Mouse (Mus musculus) forebrain, postnatal 0 days (tissue): ENCODE data around the gene Hexb. TPM values are rescaled to one million over a fixed set of nuclear protein-coding genes. Genes with fewer than 3 reads are reported as not detected.
"Not testable (repeated sequence)": the region's sequence is repeated elsewhere in the genome, so short reads cannot be mapped to it uniquely, and the experiment has no call there.

ENCODE experiments used
- ATAC-seq: fragments of 200-750 bp; cut with Nextera tagmentation; 2 replicates; pipeline ENCODE4 v1.8.0; 2017; ENCODE audit warnings: mild to moderate bottlenecking, moderate library complexity
- DNase-seq: peaks from one replicate; pipeline ENCODE4 v3.0.0-alpha.2; 2015
- H3K27ac ChIP-seq: fragments of 300-500 bp; sonication (generic); 2 replicates; pipeline ENCODE4 v1.5.1; 2014; ENCODE audit warnings: low read depth, mild to moderate bottlenecking, antibody characterized with exemption, low read length, moderate library complexity, mixed read lengths
- H3K27me3 ChIP-seq: fragments of 300-500 bp; sonication (generic); 2 replicates; pipeline ENCODE4 v1.6.1; 2014; ENCODE audit warnings: mild to moderate bottlenecking, low read length, mixed read lengths; ENCODE audit not compliant: insufficient read depth
- H3K36me3 ChIP-seq: fragments of 300-500 bp; sonication (generic); 2 replicates; pipeline ENCODE4 v1.6.1; 2014; ENCODE audit warnings: mild to moderate bottlenecking, moderate library complexity; ENCODE audit not compliant: insufficient read depth
- H3K4me1 ChIP-seq: fragments of 300-500 bp; sonication (generic); 2 replicates; pipeline ENCODE4 v1.6.1; 2014; ENCODE audit warnings: antibody characterized with exemption; ENCODE audit not compliant: insufficient read depth
- H3K4me2 ChIP-seq: fragments of 300-500 bp; sonication (generic); 2 replicates; pipeline ENCODE4 v1.6.1; 2014; ENCODE audit warnings: low read depth, mild to moderate bottlenecking, moderate library complexity
- H3K4me3 ChIP-seq: fragments of 300-500 bp; sonication (generic); 2 replicates; pipeline ENCODE4 v1.5.1; 2014; ENCODE audit warnings: low read depth, low read length, mixed read lengths
- H3K9ac ChIP-seq: fragments of 300-500 bp; sonication (generic); 2 replicates; pipeline ENCODE4 v1.6.1; 2014; ENCODE audit warnings: mild to moderate bottlenecking
- H3K9me3 ChIP-seq: fragments of 300-500 bp; sonication (generic); 2 replicates; pipeline ENCODE4 v1.6.1; 2016; ENCODE audit warnings: low read length
- CTCF ChIP-seq: sonication (generic); IDR thresholded peaks from 2 replicates; pipeline ENCODE4 v1.5.1; 2016; ENCODE audit warnings: antibody characterized with exemption, control low read depth, low read depth
- WGBS: fragments of 180-500 bp; shearing (Covaris S2); extraction: QIAGEN DNeasy Blood & Tissue Kit; methylation state at CpG from one replicate; pipeline ENCODE4 v1.1.7; 2014; 5-methylcytosine and 5-hydroxymethylcytosine counted together
- polyA plus RNA-seq: library from polyadenylated mRNA; unstranded; fragments of >200 nt; fragmentation: Nextera tagmentation; extraction: Ambion mirVana; gene quantifications from 2 replicates; pipeline ENCODE4 v1.2.1, GENCODE M21; 2015
- total RNA-seq: library from RNA; depleted of rRNA; stranded (reverse); fragments of >200 nt; gene quantifications from 2 replicates; pipeline ENCODE4 v1.2.3, GENCODE M21; 2014

Hexb gene
- total and polyA plus RNA-seq, 2 experiments from 2014 or later, result 50.6 to 54.3 TPM

- ATAC-seq, result no peak
- H3K4me2 ChIP-seq, result no peak overlapping the region
- no peaks in the 10 kb centered on the region for H3K4me1 ChIP-seq
- 69% methylated on average over 4 of the region's 4 CpGs for WGBS
- H3K36me3 ChIP-seq, result peaks cover 14% of the 10 kb centered on the region
- no peak overlapping the region for H3K4me3 ChIP-seq
- no peak for DNase-seq
- H3K9ac ChIP-seq, result no peak overlapping the region
- no peak overlapping the region for H3K27ac ChIP-seq
- TF ChIP-seq CTCF, result no peak
- H3K27me3 ChIP-seq, result no peaks in the 10 kb centered on the region
- no peaks in the 10 kb centered on the region for H3K9me3 ChIP-seq
Measured at GRCm38 (mm10) chr13:97182821-97183220, 15.3 kb downstream of the Hexb start.

GRCm38 (mm10) chr13:97180113-97180828 is 17.9 kb downstream of the Hexb start:
- H3K4me3 ChIP-seq, result no peak overlapping the region
- 0 out of 2 replicates have a peak, but pooled peaks have one; percentile 5 for TF ChIP-seq CTCF
- H3K9me3 ChIP-seq, result no peaks in the 10 kb centered on the region
- H3K4me2 ChIP-seq, result no peak overlapping the region
- H3K27ac ChIP-seq, result no peak overlapping the region
- 31% methylated on average over 6 of the region's 6 CpGs for WGBS
- H3K4me1 ChIP-seq, result no peaks in the 10 kb centered on the region
- no peak overlapping the region for H3K9ac ChIP-seq
- DNase-seq (no peak), ATAC-seq (no peak)
- peaks cover 34% of the 10 kb centered on the region for H3K36me3 ChIP-seq
- H3K27me3 ChIP-seq, result no peaks in the 10 kb centered on the region

- no peak overlapping the region for H3K4me2 ChIP-seq
- peaks cover 47% of the 10 kb centered on the region for H3K36me3 ChIP-seq
- no peak overlapping the region for H3K9ac ChIP-seq
- H3K9me3 ChIP-seq, result no peaks in the 10 kb centered on the region
- H3K27me3 ChIP-seq, result no peaks in the 10 kb centered on the region
- ATAC-seq (no peak), DNase-seq (no peak)
- 68% methylated on average over 7 of the region's 7 CpGs for WGBS
- H3K4me3 ChIP-seq, result no peak overlapping the region
- no peaks in the 10 kb centered on the region for H3K4me1 ChIP-seq
- H3K27ac ChIP-seq, result no peak overlapping the region
- no peak for TF ChIP-seq CTCF
Measured at GRCm38 (mm10) chr13:97178943-97179342, 19.2 kb downstream of the Hexb start.

GRCm38 (mm10) chr13:97176731-97177130 is 21.4 kb downstream of the Hexb start:
- no peak overlapping the region for H3K4me2 ChIP-seq
- H3K4me1 ChIP-seq, result no peaks in the 10 kb centered on the region
- no peak overlapping the region for H3K4me3 ChIP-seq
- no peaks in the 10 kb centered on the region for H3K27me3 ChIP-seq
- no peak for TF ChIP-seq CTCF
- no peak for ATAC-seq
- no peak overlapping the region for H3K9ac ChIP-seq
- 77% methylated on average over 5 of the region's 5 CpGs for WGBS
- H3K27ac ChIP-seq, result no peak overlapping the region
- H3K36me3 ChIP-seq, result peaks cover 63% of the 10 kb centered on the region
- DNase-seq, result no peak
- H3K9me3 ChIP-seq, result no peaks in the 10 kb centered on the region

- Histone ChIP-seq H3K4me2 (no peak overlapping the region), H3K4me1 (no peaks in the 10 kb centered on the region), H3K9me3 (no peaks in the 10 kb centered on the region), H3K36me3 (peaks cover 66% of the 10 kb centered on the region), H3K9ac (no peak overlapping the region), H3K27ac (no peak overlapping the region), H3K27me3 (no peaks in the 10 kb centered on the region), H3K4me3 (no peak overlapping the region)
- DNase-seq (no peak), ATAC-seq (no peak)
- no peak for TF ChIP-seq CTCF
- 80% methylated on average over 10 of the region's 10 CpGs for WGBS
Measured at GRCm38 (mm10) chr13:97175520-97176264, 22.5 kb downstream of the Hexb start.

- Histone ChIP-seq H3K9ac (no peak overlapping the region), H3K4me3 (no peak overlapping the region), H3K4me1 (no peaks in the 10 kb centered on the region), H3K27ac (no peak overlapping the region), H3K9me3 (no peaks in the 10 kb centered on the region), H3K36me3 (peaks cover 60% of the 10 kb centered on the region), H3K4me2 (no peak overlapping the region), H3K27me3 (no peaks in the 10 kb centered on the region)
- 60% methylated on average over 4 of the region's 4 CpGs for WGBS
- peak; percentile 69 for TF ChIP-seq CTCF
- no peak for ATAC-seq
- peak; percentile 60 for DNase-seq
Measured at GRCm38 (mm10) chr13:97145834-97146233, 52.3 kb downstream of the Hexb start.

GRCm38 (mm10) chr13:97142321-97142720 is 55.8 kb downstream of the Hexb start:
- TF ChIP-seq CTCF, result no peak
- Histone ChIP-seq H3K9ac (no peak overlapping the region), H3K27ac (no peak overlapping the region), H3K4me2 (no peak overlapping the region), H3K4me3 (no peak overlapping the region), H3K4me1 (0 out of 2 replicates have a peak, but pooled peaks cover 4% of the 10 kb centered on the region), H3K9me3 (no peaks in the 10 kb centered on the region), H3K36me3 (peaks cover 35% of the 10 kb centered on the region), H3K27me3 (no peaks in the 10 kb centered on the region)
- DNase-seq (no peak), ATAC-seq (no peak)
- 90% methylated on average over 7 of the region's 7 CpGs for WGBS

GRCm38 (mm10) chr13:97138404-97138931 is 59.7 kb downstream of the Hexb start:
- Histone ChIP-seq H3K9ac (peak overlapping the region; percentile 78), H3K36me3 (peaks cover 19% of the 10 kb centered on the region), H3K4me3 (peak overlapping the region; percentile 57), H3K4me2 (peak overlapping the region; percentile 50), H3K27ac (peak overlapping the region; percentile 80)
- not testable (repeated sequence) for H3K9me3 ChIP-seq, H3K27me3 ChIP-seq, ATAC-seq, H3K4me1 ChIP-seq, DNase-seq
- WGBS, result 35% methylated on average over 8 of the region's 8 CpGs
